Mouse (Mus musculus): ENCODE results near the gene P2ry14. TPM values are rescaled to one million over a fixed set of nuclear protein-coding genes. Genes with fewer than 3 reads are reported as not detected.

P2ry14 gene
- polyA plus RNA-seq (2012; rRNA removed): 9.5 and 9.7 TPM in 2 replicates

GRCm38 (mm10) chr3:59153424-59153823 lies at the start of gene P2ry14:
Gene P2ry14, minus strand, starts transcription at chr3:59153618.

GRCm38 (mm10) chr3:59194938-59195337 lies 41.5 kb upstream of the P2ry14 start, which contains the start of gene Gpr87:
Gene Gpr87, minus strand, starts transcription at chr3:59195104.

GRCm38 (mm10) chr3:59101218-59101986 lies 52.0 kb downstream of the P2ry14 start, which contains the start of gene Gpr171:
Gene Gpr171, minus strand, starts transcription at chr3:59101821.

Other genes with a start within 250 kb of the P2ry14 start
- 1.1 TPM in 2 replicates for gene Med12l, start 147.8 kb downstream of the P2ry14 start, polyA plus RNA-seq (2012; rRNA removed)
- 0.55 and 0.89 TPM in 2 replicates for gene Gpr171, start 51.8 kb downstream of the P2ry14 start, polyA plus RNA-seq (2012; rRNA removed)
- not detected in 2 replicates for gene Gpr87, start 41.5 kb upstream of the P2ry14 start, polyA plus RNA-seq (2012; rRNA removed)
- gene P2ry13, start 57.3 kb upstream of the P2ry14 start, polyA plus RNA-seq (2012; rRNA removed): 4.6 and 5.8 TPM in 2 replicates
- gene P2ry12, start 109.3 kb upstream of the P2ry14 start, polyA plus RNA-seq (2012; rRNA removed): 2.6 TPM in 2 replicates
- gene Igsf10, start 190.8 kb upstream of the P2ry14 start, polyA plus RNA-seq (2012; rRNA removed): 0.25 and 0.28 TPM in 2 replicates